Mouse (Mus musculus) neural tube, embryonic 11.5 days (tissue): ENCODE measurements around the gene Adgrg5. TPM values are rescaled to one million over a fixed set of nuclear protein-coding genes. Genes with fewer than 3 reads are reported as not detected.

Experiments used
- ATAC-seq: fragments of 200-750 bp; cut with Nextera tagmentation; 2 replicates; pipeline ENCODE4 v1.8.0; 2017; ENCODE audit warnings: moderate number of reproducible peaks, mild to moderate bottlenecking, moderate TSS enrichment, moderate library complexity; ENCODE audit not compliant: insufficient read depth, low FRiP score, low TSS enrichment
- DNase-seq: peaks from one replicate; pipeline ENCODE4 v3.0.0-alpha.2; 2015; ENCODE audit warnings: low spot score
- H3K27ac ChIP-seq: fragments of 300-500 bp; sonication (generic); 2 replicates; pipeline ENCODE4 v1.5.1; 2014; ENCODE audit warnings: low read depth, mild to moderate bottlenecking, low read length
- H3K27me3 ChIP-seq: fragments of 300-500 bp; sonication (generic); 2 replicates; pipeline ENCODE4 v1.6.1; 2014; ENCODE audit warnings: mild to moderate bottlenecking, low read length, mixed read lengths; ENCODE audit not compliant: control insufficient read depth, insufficient read depth
- H3K36me3 ChIP-seq: fragments of 300-500 bp; sonication (generic); 2 replicates; pipeline ENCODE4 v1.6.1; 2014; ENCODE audit warnings: mild to moderate bottlenecking, low read length, moderate library complexity, mixed read lengths; ENCODE audit not compliant: control insufficient read depth, insufficient read depth
- H3K4me1 ChIP-seq: fragments of 300-500 bp; sonication (generic); 2 replicates; pipeline ENCODE4 v1.6.1; 2014; ENCODE audit warnings: low read length, mixed read lengths; ENCODE audit not compliant: control insufficient read depth, insufficient read depth
- H3K4me2 ChIP-seq: fragments of 300-500 bp; sonication (generic); 2 replicates; pipeline ENCODE4 v1.6.1; 2014; ENCODE audit warnings: low read depth, mild to moderate bottlenecking, moderate library complexity
- H3K4me3 ChIP-seq: fragments of 300-500 bp; sonication (generic); 2 replicates; pipeline ENCODE4 v1.5.1; 2014; ENCODE audit warnings: low read depth, low read length
- H3K9ac ChIP-seq: fragments of 300-500 bp; sonication (generic); 2 replicates; pipeline ENCODE4 v1.6.1; 2014; ENCODE audit warnings: mild to moderate bottlenecking, low read length
- H3K9me3 ChIP-seq: fragments of 300-500 bp; sonication (generic); 2 replicates; pipeline ENCODE4 v1.6.1; 2016; ENCODE audit warnings: low read length; ENCODE audit not compliant: control insufficient read depth
- WGBS: fragments of 180-500 bp; shearing (Covaris S2); extraction: QIAGEN DNeasy Blood & Tissue Kit; methylation state at CpG from one replicate; pipeline ENCODE4 v1.1.7; 2014; 5-methylcytosine and 5-hydroxymethylcytosine counted together
- polyA plus RNA-seq: library from polyadenylated mRNA; unstranded; fragments of >200 nt; fragmentation: Nextera tagmentation; extraction: Ambion mirVana; gene quantifications from 2 replicates; pipeline ENCODE4 v1.2.1, GENCODE M21; 2014

The Adgrg5 gene
- polyA plus RNA-seq, 1 experiment from 2014 or later = not detected

- DNase-seq (no peak), ATAC-seq (no peak)
- Histone ChIP-seq H3K9me3 (no peaks in the 10 kb centered on the region), H3K9ac (no peak overlapping the region), H3K27ac (no peak overlapping the region), H3K4me1 (no peaks in the 10 kb centered on the region), H3K4me3 (no peak overlapping the region), H3K27me3 (no peaks in the 10 kb centered on the region), H3K36me3 (no peaks in the 10 kb centered on the region), H3K4me2 (no peak overlapping the region)
- WGBS = 39% methylated on average over 2 of the region's 2 CpGs
Measured at GRCm38 (mm10) chr8:94892917-94893316, 30.6 kb upstream of the Adgrg5 start.

DNA sequence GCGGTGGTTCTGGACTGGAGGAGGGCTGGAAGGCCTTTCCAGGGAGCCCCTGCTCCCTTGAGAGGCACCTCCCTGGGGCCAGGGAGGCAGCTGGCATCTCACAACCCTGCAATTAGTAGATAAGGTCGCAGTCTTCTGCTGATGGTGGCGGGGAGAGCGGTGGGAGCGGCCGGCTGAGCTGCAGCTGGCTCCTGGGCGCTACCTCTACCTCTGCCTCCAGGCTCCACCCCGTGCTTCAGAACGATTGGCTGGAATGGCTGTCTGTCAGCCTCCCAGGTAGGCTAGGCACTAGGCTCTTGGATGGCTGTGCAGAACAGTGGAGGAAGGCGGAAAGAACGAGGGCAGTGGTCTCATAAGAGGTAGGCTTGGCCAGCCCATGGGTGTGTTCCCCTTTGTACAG is 24.2 kb upstream of the Adgrg5 start:
- DNase-seq = no peak
- no peak for ATAC-seq
- H3K4me2 ChIP-seq = no peak overlapping the region
- H3K4me3 ChIP-seq = no peak overlapping the region
- 6% methylated on average over 11 of the region's 11 CpGs for WGBS
- no peaks in the 10 kb centered on the region for H3K27me3 ChIP-seq
- H3K9me3 ChIP-seq = no peaks in the 10 kb centered on the region
- H3K27ac ChIP-seq = no peak overlapping the region
- H3K4me1 ChIP-seq = peaks cover 14% of the 10 kb centered on the region
- no peaks in the 10 kb centered on the region for H3K36me3 ChIP-seq
- H3K9ac ChIP-seq = no peak overlapping the region

DNA sequence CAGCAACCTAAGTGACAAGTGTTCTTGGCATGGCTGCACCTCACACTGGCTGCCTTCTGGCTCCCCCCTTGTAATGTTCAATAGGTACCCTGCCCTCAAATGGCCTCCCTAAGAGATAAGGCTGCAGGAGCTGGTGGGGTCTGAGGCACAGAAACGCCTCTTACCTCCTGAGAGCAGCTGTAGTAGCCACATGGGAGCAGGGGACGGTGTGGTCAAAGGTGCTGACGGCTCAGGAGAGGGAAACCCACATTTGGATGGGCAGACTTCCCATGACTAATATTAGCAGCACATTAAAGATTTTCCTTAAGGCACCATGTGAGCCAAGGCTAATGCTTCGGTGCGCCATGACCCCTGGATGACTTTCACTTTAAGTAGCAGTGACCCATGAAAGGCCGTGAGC is 22.9 kb upstream of the Adgrg5 start:
- no peaks in the 10 kb centered on the region for H3K27me3 ChIP-seq
- DNase-seq = no peak
- H3K4me3 ChIP-seq = no peak overlapping the region
- H3K9me3 ChIP-seq = no peaks in the 10 kb centered on the region
- H3K4me2 ChIP-seq = no peak overlapping the region
- H3K27ac ChIP-seq = no peak overlapping the region
- H3K36me3 ChIP-seq = no peaks in the 10 kb centered on the region; the same call in 1 of the 2 replicates
- 20% methylated on average over 6 of the region's 6 CpGs for WGBS
- no peak for ATAC-seq
- no peak overlapping the region for H3K9ac ChIP-seq
- H3K4me1 ChIP-seq = peaks cover 14% of the 10 kb centered on the region

GRCm38 (mm10) chr8:94901031-94901430 is 22.5 kb upstream of the Adgrg5 start:
- Histone ChIP-seq H3K4me3 (no peak overlapping the region), H3K27ac (no peak overlapping the region), H3K36me3 (no peaks in the 10 kb centered on the region; the same call in 1 of the 2 replicates), H3K27me3 (no peaks in the 10 kb centered on the region), H3K4me2 (no peak overlapping the region), H3K4me1 (peaks cover 14% of the 10 kb centered on the region), H3K9ac (no peak overlapping the region), H3K9me3 (no peaks in the 10 kb centered on the region)
- ATAC-seq = no peak
- 29% methylated on average over 5 of the region's 5 CpGs for WGBS
- no peak for DNase-seq

DNA sequence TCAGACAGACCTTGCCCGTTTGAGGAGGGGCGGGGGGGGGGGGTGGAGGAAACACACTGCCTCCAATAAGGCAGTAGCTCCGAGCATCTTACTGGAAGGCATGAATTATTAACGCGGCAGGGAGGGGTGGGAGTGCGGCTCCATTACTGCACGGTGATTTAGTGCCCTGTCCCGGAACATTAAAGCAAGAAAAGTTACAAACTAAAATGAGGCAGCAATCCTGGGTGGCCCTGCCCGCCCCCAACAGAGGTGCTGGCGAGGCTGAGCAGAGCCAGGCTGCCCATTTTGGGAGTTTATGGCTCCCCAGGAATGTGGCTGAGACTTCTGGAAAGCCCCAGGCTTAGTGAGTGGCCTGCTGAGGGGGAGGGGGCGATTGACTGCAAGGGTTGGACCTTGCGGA is 19.8 kb upstream of the Adgrg5 start:
- Histone ChIP-seq H3K27ac (no peak overlapping the region), H3K9me3 (no peaks in the 10 kb centered on the region), H3K4me1 (peaks cover 14% of the 10 kb centered on the region), H3K36me3 (no peaks in the 10 kb centered on the region; the same call in 1 of the 2 replicates), H3K4me2 (no peak overlapping the region), H3K27me3 (no peaks in the 10 kb centered on the region), H3K4me3 (no peak overlapping the region), H3K9ac (no peak overlapping the region)
- DNase-seq = peak; percentile 35
- ATAC-seq = peak; percentile 56; the same call in 1 of the 2 replicates
- WGBS = 34% methylated on average over 12 of the region's 12 CpGs

GRCm38 (mm10) chr8:94904450-94905175 is 18.9 kb upstream of the Adgrg5 start:
- ATAC-seq (no peak), DNase-seq (no peak)
- Histone ChIP-seq H3K9me3 (no peaks in the 10 kb centered on the region), H3K4me2 (no peak overlapping the region), H3K4me1 (peaks cover 14% of the 10 kb centered on the region), H3K4me3 (no peak overlapping the region), H3K27me3 (no peaks in the 10 kb centered on the region), H3K9ac (no peak overlapping the region), H3K36me3 (no peaks in the 10 kb centered on the region; the same call in 1 of the 2 replicates), H3K27ac (no peak overlapping the region)
- 87% methylated on average over 12 of the region's 12 CpGs for WGBS

GRCm38 (mm10) chr8:94907591-94908300 is 15.7 kb upstream of the Adgrg5 start:
- Histone ChIP-seq H3K4me2 (no peak overlapping the region), H3K27ac (no peak overlapping the region), H3K9me3 (no peaks in the 10 kb centered on the region), H3K4me3 (no peak overlapping the region), H3K9ac (no peak overlapping the region), H3K4me1 (peaks cover 1% of the 10 kb centered on the region; the same call in 1 of the 2 replicates), H3K36me3 (no peaks in the 10 kb centered on the region; the same call in 1 of the 2 replicates), H3K27me3 (peaks cover 6% of the 10 kb centered on the region)
- ATAC-seq (no peak), DNase-seq (no peak)
- 87% methylated on average over 18 of the region's 18 CpGs for WGBS

- Histone ChIP-seq H3K9ac (no peak overlapping the region), H3K4me1 (peaks cover 7% of the 10 kb centered on the region), H3K4me3 (no peak overlapping the region), H3K9me3 (no peaks in the 10 kb centered on the region), H3K4me2 (no peak overlapping the region), H3K27ac (no peak overlapping the region), H3K36me3 (no peaks in the 10 kb centered on the region; the same call in 1 of the 2 replicates), H3K27me3 (peaks cover 14% of the 10 kb centered on the region)
- 8% methylated on average over 4 of the region's 4 CpGs for WGBS
- ATAC-seq (no peak), DNase-seq (peak; percentile 84)
Measured at GRCm38 (mm10) chr8:94908847-94909246, 14.6 kb upstream of the Adgrg5 start.
